Mouse (Mus musculus) ZHBTc4 (cell line): ENCODE results near the gene Cpm.

ENCODE experiments used
- DNase-seq: peaks from one replicate; pipeline ENCODE4 v3.0.0-alpha.2; 2011; ENCODE audit warnings: low read depth, low spot score

Gene Cpm

DNA sequence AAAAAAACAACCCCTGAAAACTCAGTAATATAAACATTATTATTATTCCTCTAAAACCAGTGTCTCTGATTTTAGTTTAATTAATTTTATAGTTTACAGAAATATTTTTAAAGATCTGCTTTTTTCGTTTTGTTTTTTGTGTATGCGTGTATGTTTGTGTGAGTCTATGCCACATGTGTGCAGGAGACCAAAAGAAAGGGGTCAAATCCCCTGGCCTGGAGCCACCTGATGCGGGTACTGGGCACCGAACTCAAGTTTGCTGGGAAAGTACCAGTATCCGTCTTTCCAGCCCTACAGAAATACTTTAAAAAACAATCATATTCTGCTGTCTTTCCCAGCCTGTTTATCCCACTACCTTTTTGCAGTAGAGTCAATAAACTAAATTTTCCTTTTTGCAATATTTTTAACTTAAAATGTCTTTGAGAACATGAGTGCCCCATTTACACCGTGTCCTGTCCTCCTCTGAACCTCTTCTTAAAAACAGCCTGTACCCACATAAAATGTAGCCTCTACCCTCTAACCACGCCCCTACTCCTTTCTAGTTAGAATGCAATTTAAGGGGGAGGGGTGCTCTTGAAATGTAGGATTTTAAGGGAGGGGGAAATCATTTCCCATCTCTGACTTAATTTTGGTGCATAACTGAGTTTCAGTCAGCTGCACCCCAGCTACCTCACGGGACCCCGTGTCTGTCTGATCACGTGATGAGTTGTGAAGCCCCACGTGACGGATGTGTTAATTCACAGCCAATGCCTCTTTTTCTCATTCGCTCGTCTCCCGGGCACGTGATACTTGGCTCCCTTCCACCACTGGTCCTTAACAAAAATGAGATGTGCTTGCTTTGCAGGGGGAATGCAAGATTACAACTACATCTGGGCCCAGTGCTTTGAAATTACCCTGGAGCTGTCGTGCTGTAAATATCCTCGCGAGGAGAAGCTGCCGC lies 46.1 kb downstream of the Cpm start:
- DNase-seq: no peak

- DNase-seq: no peak
These were observed 46.8 kb downstream of the Cpm start for GRCm38 (mm10) chr10:117676036-117676643.

GRCm38 (mm10) chr10:117676644-117677313 lies 47.5 kb downstream of the Cpm start:
- DNase-seq: peak; percentile 66

GRCm38 (mm10) chr10:117677494-117678236 lies 48.4 kb downstream of the Cpm start:
- no peak for DNase-seq

DNA sequence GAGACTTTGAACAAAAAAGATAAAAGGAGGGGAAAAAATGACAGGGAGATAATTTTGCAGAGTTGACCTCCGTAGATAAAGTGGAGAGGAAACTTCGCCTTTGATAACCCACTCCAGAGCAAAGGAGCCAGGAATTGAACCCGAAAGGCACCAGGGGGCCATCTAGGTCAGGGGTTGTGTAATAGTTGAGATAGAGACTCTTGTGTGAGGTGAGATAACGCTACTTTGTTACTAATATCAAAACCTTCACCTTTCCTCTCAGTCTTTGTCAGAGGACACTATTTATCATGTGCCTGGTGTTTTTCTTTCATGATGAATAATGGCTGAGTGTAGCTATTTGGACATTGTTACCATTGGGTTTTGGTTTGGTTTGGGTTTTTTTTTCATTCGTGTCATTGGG lies 49.1 kb downstream of the Cpm start:
- DNase-seq: no peak

- DNase-seq: no peak
These were observed 49.9 kb downstream of the Cpm start for GRCm38 (mm10) chr10:117679029-117679686.

DNA sequence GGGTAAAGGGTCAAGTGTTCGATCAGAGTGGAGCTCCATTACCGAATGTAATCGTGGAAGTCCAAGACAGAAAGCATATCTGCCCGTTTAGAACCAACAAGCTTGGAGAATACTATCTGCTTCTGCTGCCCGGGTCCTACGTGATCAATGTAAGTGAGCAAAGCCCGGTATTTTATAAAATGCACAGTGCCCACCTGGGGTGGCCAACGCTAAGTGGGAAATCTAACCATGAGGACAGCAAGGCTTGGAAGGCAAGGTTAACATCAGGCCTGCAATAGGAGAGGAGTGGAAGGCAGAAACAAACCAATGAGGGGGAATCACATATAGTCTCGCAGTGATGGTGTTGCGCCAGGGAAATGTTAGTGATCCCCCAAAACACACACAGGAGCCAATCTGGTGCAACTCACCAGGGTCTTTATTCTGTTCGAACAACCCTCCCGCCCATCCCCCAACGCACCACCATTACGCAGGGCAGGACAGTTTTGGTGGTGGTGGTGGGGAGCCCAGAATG lies 50.7 kb downstream of the Cpm start:
- DNase-seq: no peak

DNA sequence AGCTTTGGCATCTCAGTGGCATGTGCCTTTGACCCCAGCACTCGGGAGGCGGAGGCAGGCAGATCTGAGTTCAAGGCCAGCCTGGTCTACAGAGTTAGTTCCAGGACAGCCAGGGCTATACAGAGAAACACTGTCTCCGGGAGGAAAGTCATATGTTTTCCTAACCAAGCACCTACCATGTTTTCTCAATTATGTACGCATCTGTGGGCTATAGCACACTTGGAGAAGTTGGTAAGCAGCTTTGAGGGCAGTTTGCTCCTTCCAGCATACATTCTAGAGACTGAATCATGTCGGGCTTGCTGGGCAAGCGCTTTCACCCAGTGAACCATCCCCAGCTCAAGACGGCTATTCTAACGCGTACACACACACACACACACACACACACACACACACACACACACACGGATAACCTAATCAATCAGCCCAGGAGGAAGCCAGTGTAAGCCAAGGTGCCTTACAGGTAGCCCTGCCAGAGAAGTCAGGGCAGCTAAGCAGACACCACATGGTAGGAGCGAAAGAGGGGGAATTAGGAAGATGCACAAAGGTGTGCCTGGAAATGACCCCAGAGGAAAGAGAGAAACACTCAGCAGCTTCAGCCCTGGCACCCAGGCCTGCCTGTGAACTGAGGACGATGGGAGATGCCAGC lies 51.7 kb downstream of the Cpm start:
- no peak for DNase-seq

- no peak for DNase-seq
These were observed 52.2 kb downstream of the Cpm start for GRCm38 (mm10) chr10:117681543-117681942.

GRCm38 (mm10) chr10:117681999-117682857 lies 52.9 kb downstream of the Cpm start:
- DNase-seq: peak; percentile 88

- DNase-seq: peak; percentile 58
These were observed 53.8 kb downstream of the Cpm start for GRCm38 (mm10) chr10:117682858-117683733.

- no peak for DNase-seq
These were observed 54.4 kb downstream of the Cpm start for GRCm38 (mm10) chr10:117683734-117684037.

DNA sequence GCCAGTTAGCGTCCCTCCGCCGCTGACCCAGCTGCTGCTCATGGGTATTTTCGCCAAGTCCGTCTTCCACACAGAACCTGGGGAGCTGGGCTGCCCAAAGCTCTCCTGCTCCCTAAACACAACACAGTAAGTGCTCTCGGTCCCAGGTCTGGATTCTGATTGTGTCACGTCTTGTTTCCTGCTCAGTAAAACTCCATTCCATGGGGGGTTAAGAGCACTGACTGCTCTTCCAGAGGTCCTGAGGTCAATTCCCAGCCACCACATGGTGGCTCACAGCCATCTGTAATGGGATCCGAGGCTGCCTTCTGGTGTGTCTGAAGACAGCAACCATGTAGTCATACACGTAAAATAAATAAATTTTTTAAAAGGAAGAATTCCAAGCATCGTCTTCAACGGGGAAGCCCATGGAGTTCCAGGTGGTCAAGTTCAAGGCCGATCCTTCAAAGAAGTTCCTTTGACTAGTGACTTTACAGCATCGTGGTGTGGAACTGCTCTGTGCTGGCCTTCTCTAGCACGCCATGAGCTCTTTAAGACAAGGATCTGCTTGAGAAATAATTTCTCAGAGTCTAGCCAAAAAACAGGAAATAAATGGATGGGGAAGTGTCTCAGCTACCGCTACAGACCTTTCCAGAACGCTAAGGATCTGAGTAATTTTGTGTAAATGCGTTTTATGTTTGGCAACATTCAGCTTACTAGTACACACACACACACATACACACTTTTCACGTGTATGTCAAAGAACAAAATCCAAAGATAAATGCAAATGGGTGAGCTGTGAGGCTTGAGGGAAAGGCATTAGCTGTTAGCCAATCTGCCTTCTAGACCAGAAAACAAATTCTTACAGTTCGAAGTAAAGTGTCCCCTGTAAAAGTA lies 55.2 kb downstream of the Cpm start:
- DNase-seq: no peak

DNA sequence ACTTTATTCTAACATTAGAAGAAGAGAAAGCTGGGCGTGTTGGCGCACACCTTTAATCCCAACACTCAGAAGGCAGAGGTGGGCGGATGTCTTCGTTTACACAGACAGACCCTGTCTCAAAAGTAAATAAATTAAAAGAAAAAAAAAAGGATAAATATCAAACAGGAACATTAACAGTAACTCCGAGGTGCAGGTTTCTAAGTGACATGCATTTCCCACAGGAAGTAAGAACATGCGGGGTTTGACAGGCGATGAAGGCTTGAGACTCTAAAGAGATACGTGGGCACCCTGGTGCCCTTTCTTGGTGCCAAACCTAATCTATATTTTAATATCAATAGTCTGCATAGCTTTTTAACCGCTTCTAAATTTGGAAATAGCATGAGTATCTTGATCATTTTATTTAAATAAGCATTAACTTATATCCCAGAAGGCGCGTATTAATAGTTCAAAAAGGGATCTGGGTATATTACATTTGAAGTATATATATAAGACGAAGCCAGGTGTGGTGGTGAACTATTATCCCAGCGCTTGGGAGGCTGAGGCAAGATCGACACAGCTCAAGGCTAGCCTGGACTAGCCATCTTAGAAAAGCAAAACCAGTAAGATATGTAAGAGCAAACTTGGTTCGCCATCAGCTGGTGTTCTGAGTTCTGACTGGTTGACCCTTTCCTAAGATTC lies 56.0 kb downstream of the Cpm start:
- no peak for DNase-seq

GRCm38 (mm10) chr10:117685849-117686591 lies 56.7 kb downstream of the Cpm start:
- DNase-seq: no peak

DNA sequence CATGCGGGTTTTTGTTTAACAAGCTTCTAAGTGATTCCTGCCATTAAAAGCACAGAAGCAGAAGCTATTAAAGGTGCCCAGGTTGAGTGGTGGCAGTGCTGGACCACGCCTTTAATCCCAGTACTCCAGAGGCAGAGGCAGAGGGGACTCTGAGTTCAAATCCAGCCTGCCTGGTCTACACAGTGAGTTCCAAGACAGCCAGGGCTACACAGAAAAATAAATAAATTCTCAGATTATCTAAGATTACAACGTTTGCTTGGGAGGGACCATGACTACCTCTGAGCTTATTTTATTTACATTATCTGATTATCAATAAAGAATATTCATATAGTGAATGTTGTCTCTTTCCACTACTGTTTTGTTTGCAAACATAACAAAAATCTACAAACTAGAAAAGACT lies 57.7 kb downstream of the Cpm start:
- no peak for DNase-seq
